Mouse (Mus musculus): ENCODE measurements around the gene Skida1. TPM values are rescaled to one million over a fixed set of nuclear protein-coding genes. Genes with fewer than 3 reads are reported as not detected.
A peak's percentile ranks its signal among the peaks of the same experiment; 100 is the strongest.

Gene Skida1
- polyA plus RNA-seq, 1 experiment, result 0.22 TPM

- no peak overlapping the region; the same call in 1 of the 2 replicates for H3K4me3 ChIP-seq (ENCODE audit: extremely low read depth, insufficient read depth, insufficient read length)
- H3K36me3 ChIP-seq (ENCODE audit: control insufficient read depth, insufficient read depth, low read length), result no peaks in the 10 kb centered on the region
- TF ChIP-seq CTCF (IDR thresholded peaks at IDR 0.05; ENCODE audit: extremely low read depth, insufficient read depth, insufficient read length, insufficient replicate concordance) (no peak), POLR2A (IDR thresholded peaks at IDR 0.05; ENCODE audit: low read depth, low read length) (no peak)
- H3K27ac ChIP-seq (ENCODE audit: insufficient read depth, low read length), result no peak overlapping the region
- 20% methylated on average over 34 of the region's 34 CpGs for WGBS
- H3K27me3 ChIP-seq (ENCODE audit: control insufficient read depth, insufficient read depth, low read length), result peaks cover 21% of the 10 kb centered on the region
- no peak for DNase-seq (ENCODE audit: low read depth in 1 of 2, low spot score in 2 of 2)
- H3K4me1 ChIP-seq (ENCODE audit: control insufficient read depth, insufficient read depth, insufficient read length), result no peaks in the 10 kb centered on the region
Measured at GRCm38 (mm10) chr2:18031831-18032537, 16.9 kb downstream of the Skida1 start.

- Histone ChIP-seq H3K36me3 (ENCODE audit: control insufficient read depth, insufficient read depth, low read length) (no peaks in the 10 kb centered on the region), H3K4me1 (ENCODE audit: control insufficient read depth, insufficient read depth, insufficient read length) (peaks cover 4% of the 10 kb centered on the region), H3K27ac (ENCODE audit: insufficient read depth, low read length) (no peak overlapping the region), H3K4me3 (ENCODE audit: extremely low read depth, insufficient read depth, insufficient read length) (no peak overlapping the region), H3K27me3 (ENCODE audit: control insufficient read depth, insufficient read depth, low read length) (peaks cover 25% of the 10 kb centered on the region)
- 21% methylated on average over 26 of the region's 26 CpGs for WGBS
- no peak for DNase-seq (ENCODE audit: low read depth in 1 of 2, low spot score in 2 of 2)
- no peak for TF ChIP-seq POLR2A (IDR thresholded peaks at IDR 0.05; ENCODE audit: low read depth, low read length)
- TF ChIP-seq CTCF (IDR thresholded peaks at IDR 0.05; ENCODE audit: extremely low read depth, insufficient read depth, insufficient read length, insufficient replicate concordance), result no peak
Measured at GRCm38 (mm10) chr2:18031271-18031821, 17.5 kb downstream of the Skida1 start.

- TF ChIP-seq POLR2A (IDR thresholded peaks at IDR 0.05; ENCODE audit: low read depth, low read length) (no peak), CTCF (IDR thresholded peaks at IDR 0.05; ENCODE audit: extremely low read depth, insufficient read depth, insufficient read length, insufficient replicate concordance) (no peak)
- peaks cover 28% of the 10 kb centered on the region for H3K27me3 ChIP-seq (ENCODE audit: control insufficient read depth, insufficient read depth, low read length)
- 93% methylated on average over 8 of the region's 8 CpGs for WGBS
Measured at GRCm38 (mm10) chr2:18030581-18030980, 18.3 kb downstream of the Skida1 start.

GRCm38 (mm10) chr2:18029656-18030055 lies 19.2 kb downstream of the Skida1 start:
- Histone ChIP-seq H3K36me3 (ENCODE audit: control insufficient read depth, insufficient read depth, low read length) (no peaks in the 10 kb centered on the region), H3K4me3 (ENCODE audit: extremely low read depth, insufficient read depth, insufficient read length) (no peak overlapping the region), H3K27me3 (ENCODE audit: control insufficient read depth, insufficient read depth, low read length) (peaks cover 28% of the 10 kb centered on the region), H3K4me1 (ENCODE audit: control insufficient read depth, insufficient read depth, insufficient read length) (peaks cover 10% of the 10 kb centered on the region), H3K27ac (ENCODE audit: insufficient read depth, low read length) (no peak overlapping the region)
- WGBS, result 94% methylated on average over 7 of the region's 7 CpGs
- no peak for TF ChIP-seq CTCF (IDR thresholded peaks at IDR 0.05; ENCODE audit: extremely low read depth, insufficient read depth, insufficient read length, insufficient replicate concordance)
- no peak for TF ChIP-seq POLR2A (IDR thresholded peaks at IDR 0.05; ENCODE audit: low read depth, low read length)
- no peak for DNase-seq (ENCODE audit: low read depth in 1 of 2, low spot score in 2 of 2)

More at GRCm38 (mm10) chr2:18030581-18030980, 18.3 kb downstream of the Skida1 start:
- H3K36me3 ChIP-seq (ENCODE audit: control insufficient read depth, insufficient read depth, low read length), result no peaks in the 10 kb centered on the region
- peaks cover 10% of the 10 kb centered on the region for H3K4me1 ChIP-seq (ENCODE audit: control insufficient read depth, insufficient read depth, insufficient read length)
- DNase-seq (ENCODE audit: low read depth in 1 of 2, low spot score in 2 of 2), result no peak
- no peak overlapping the region for H3K4me3 ChIP-seq (ENCODE audit: extremely low read depth, insufficient read depth, insufficient read length)
- H3K27ac ChIP-seq (ENCODE audit: insufficient read depth, low read length), result no peak overlapping the region

DNA sequence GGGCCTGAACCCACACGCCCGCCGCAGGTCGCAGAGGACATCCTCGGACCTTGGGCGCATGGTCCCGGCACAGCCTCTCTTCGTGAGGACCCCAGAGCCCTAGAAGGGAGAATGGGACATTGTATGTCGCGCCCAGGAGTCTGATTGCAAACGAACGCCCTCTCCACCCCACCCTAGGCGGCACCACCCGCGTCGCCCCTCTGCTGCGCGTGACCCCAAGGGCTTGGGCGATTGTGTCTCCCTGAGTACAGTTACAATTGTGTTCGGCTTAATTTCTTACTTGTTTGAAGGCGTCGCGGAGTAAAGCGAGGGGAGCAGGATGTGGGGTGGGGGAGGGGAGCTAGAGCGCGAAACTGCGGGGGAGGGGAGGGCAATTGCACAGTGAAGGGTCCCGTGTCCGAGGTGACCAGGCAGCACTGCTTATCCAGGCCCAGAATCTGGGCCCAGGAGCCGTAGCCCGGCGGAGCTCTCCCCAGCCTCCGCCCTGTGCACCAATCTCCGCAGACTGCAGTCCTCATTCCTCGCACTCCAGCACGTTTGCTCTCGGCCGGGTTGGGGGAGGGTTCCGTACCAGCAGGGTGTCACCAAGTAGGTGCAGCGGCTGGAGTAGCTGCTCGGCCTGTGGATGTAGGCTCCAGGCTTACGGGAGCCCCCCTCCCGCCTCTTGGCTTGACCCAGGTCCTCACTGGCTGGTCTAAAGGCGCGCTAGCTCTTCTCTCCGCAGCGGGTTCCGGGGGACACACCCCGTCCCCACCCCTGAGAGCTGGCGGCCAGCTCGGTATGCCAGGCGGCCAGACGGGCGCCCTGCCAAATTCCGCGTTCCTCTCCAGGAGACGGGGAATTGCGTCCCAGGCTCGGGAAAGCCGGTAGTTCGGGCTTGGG lies 20.5 kb downstream of the Skida1 start:
- no peak for TF ChIP-seq CTCF (IDR thresholded peaks at IDR 0.05; ENCODE audit: extremely low read depth, insufficient read depth, insufficient read length, insufficient replicate concordance)
- no peak for TF ChIP-seq POLR2A (IDR thresholded peaks at IDR 0.05; ENCODE audit: low read depth, low read length)
- under 1% methylated on average over 61 of the region's 61 CpGs for WGBS
- H3K4me3 ChIP-seq (ENCODE audit: extremely low read depth, insufficient read depth, insufficient read length), result peak overlapping the region; percentile 68
- peaks cover 28% of the 10 kb centered on the region for H3K27me3 ChIP-seq (ENCODE audit: control insufficient read depth, insufficient read depth, low read length)
- peak overlapping the region; percentile 59 for H3K27ac ChIP-seq (ENCODE audit: insufficient read depth, low read length)
- H3K4me1 ChIP-seq (ENCODE audit: control insufficient read depth, insufficient read depth, insufficient read length), result peaks cover 10% of the 10 kb centered on the region
- H3K36me3 ChIP-seq (ENCODE audit: control insufficient read depth, insufficient read depth, low read length), result no peaks in the 10 kb centered on the region
- DNase-seq (ENCODE audit: low read depth in 1 of 2, low spot score in 2 of 2), result peak in 1 of 2 experiments; percentile 53

GRCm38 (mm10) chr2:18027448-18028139 lies 21.3 kb downstream of the Skida1 start:
- no peaks in the 10 kb centered on the region for H3K36me3 ChIP-seq (ENCODE audit: control insufficient read depth, insufficient read depth, low read length)
- WGBS, result under 1% methylated on average over 43 of the region's 44 CpGs
- TF ChIP-seq POLR2A (IDR thresholded peaks at IDR 0.05; ENCODE audit: low read depth, low read length) (no peak), CTCF (IDR thresholded peaks at IDR 0.05; ENCODE audit: extremely low read depth, insufficient read depth, insufficient read length, insufficient replicate concordance) (peak; percentile 96)
- H3K4me1 ChIP-seq (ENCODE audit: control insufficient read depth, insufficient read depth, insufficient read length), result peaks cover 10% of the 10 kb centered on the region
- peak overlapping the region; percentile 59 for H3K27ac ChIP-seq (ENCODE audit: insufficient read depth, low read length)
- H3K27me3 ChIP-seq (ENCODE audit: control insufficient read depth, insufficient read depth, low read length), result peaks cover 26% of the 10 kb centered on the region
- peak; percentile 71 to 85 for DNase-seq (ENCODE audit: low read depth in 1 of 2, low spot score in 2 of 2)
- peak overlapping the region; percentile 68 for H3K4me3 ChIP-seq (ENCODE audit: extremely low read depth, insufficient read depth, insufficient read length)

All from spleen, adult 2 months (tissue).